Comparison of ENCODE assay signal across 11 mouse cellular contexts in genomic region chr3:9959716-9960661, GRCm38 (mm10).
A peak's percentile ranks its signal among the peaks of the same experiment; 100 is the strongest.
DNase-seq lines count a peak whose midpoint lies in the region; ATAC-seq and TF ChIP-seq lines count a peak whose summit lies in the region.
"Had no signal": no experiment of that assay in that cellular context is flagged by ENCODE, and none has a peak within 500 bp of the region (broad histone marks: within the 10 kb centered on the region; RNA-seq: fewer than 3 reads in every experiment).

No protein-coding gene starts in this region.

- no peak for TF ChIP-seq EP300 in liver, postnatal 0 days (IDR thresholded peaks at IDR 0.05; ENCODE audit: low read depth)

- no peak overlapping the region for H3K4me3 ChIP-seq in forebrain, embryonic 12.5 days (replicated peaks)
- H3K4me3 ChIP-seq in forebrain, embryonic 10.5 days, result no peak overlapping the region
- H3K4me3 ChIP-seq in megakaryocyte, embryonic 14.5 days (replicated peaks), result peak overlapping the region; percentile 62
- H3K4me3 ChIP-seq in limb, embryonic 10.5 days, result no peak overlapping the region
- no peak overlapping the region for H3K4me3 ChIP-seq in liver, postnatal 0 days (ENCODE audit: low read depth, low read length)
- H3K4me3 ChIP-seq: embryonic facial prominence, embryonic 15.5 days; liver, embryonic 13.5 days had no signal

- no peaks in the 10 kb centered on the region for H3K36me3 ChIP-seq in forebrain, embryonic 12.5 days (replicated peaks)
- no peaks in the 10 kb centered on the region for H3K36me3 ChIP-seq in forebrain, embryonic 10.5 days (replicated peaks)
- H3K36me3 ChIP-seq in megakaryocyte, embryonic 14.5 days (replicated peaks; ENCODE audit: low read length), result no peaks in the 10 kb centered on the region
- H3K36me3 ChIP-seq in limb, embryonic 10.5 days, result no peaks in the 10 kb centered on the region
- H3K36me3 ChIP-seq in liver, postnatal 0 days (replicated peaks; ENCODE audit: insufficient read depth, low read length), result no peaks in the 10 kb centered on the region
- H3K36me3 ChIP-seq: embryonic facial prominence, embryonic 15.5 days; liver, embryonic 13.5 days had no signal

- no peaks in the 10 kb centered on the region for H3K27me3 ChIP-seq in forebrain, embryonic 12.5 days
- H3K27me3 ChIP-seq in forebrain, embryonic 10.5 days (ENCODE audit: poor library complexity, severe bottlenecking), result no peaks in the 10 kb centered on the region
- peaks cover 1% of the 10 kb centered on the region for H3K27me3 ChIP-seq in megakaryocyte, embryonic 14.5 days (replicated peaks)
- no peaks in the 10 kb centered on the region for H3K27me3 ChIP-seq in limb, embryonic 10.5 days (ENCODE audit: low read depth, poor library complexity, severe bottlenecking)
- H3K27me3 ChIP-seq in liver, postnatal 0 days (ENCODE audit: insufficient read depth, low read length), result no peaks in the 10 kb centered on the region
- H3K27me3 ChIP-seq: embryonic facial prominence, embryonic 15.5 days; liver, embryonic 13.5 days had no signal

- TF ChIP-seq CTCF in liver, postnatal 0 days (IDR thresholded peaks at IDR 0.05; ENCODE audit: low read depth), result no peak

- no peak for DNase-seq in forebrain, embryonic 10.5 days (ENCODE audit: extremely low spot score, low spot score)
- DNase-seq in cerebellum, adult 9-11 months, result peak; percentile 74
- DNase-seq in limb, embryonic 10.5 days (ENCODE audit: low spot score), result peak; percentile 30
- DNase-seq in thymus, postnatal 0 days (ENCODE audit: low spot score), result no peak
- no peak for DNase-seq in liver, postnatal 0 days
- DNase-seq: liver, embryonic 13.5 days had no signal

- 91% methylated on average over 37 of the region's 37 CpGs for WGBS in forebrain, embryonic 12.5 days
- WGBS in forebrain, embryonic 10.5 days, result 94% methylated on average over 37 of the region's 37 CpGs
- WGBS in limb, embryonic 10.5 days, result 94% methylated on average over 37 of the region's 37 CpGs
- WGBS in liver, postnatal 0 days (ENCODE audit: insufficient replicate concordance), result 88% methylated on average over 37 of the region's 37 CpGs

- no peaks in the 10 kb centered on the region for H3K4me1 ChIP-seq in forebrain, embryonic 12.5 days
- H3K4me1 ChIP-seq in forebrain, embryonic 10.5 days, result no peaks in the 10 kb centered on the region
- H3K4me1 ChIP-seq in megakaryocyte, embryonic 14.5 days, result peaks cover 7% of the 10 kb centered on the region; the same call in 1 of the 2 replicates
- no peaks in the 10 kb centered on the region for H3K4me1 ChIP-seq in limb, embryonic 10.5 days
- H3K4me1 ChIP-seq in liver, postnatal 0 days (ENCODE audit: insufficient read depth), result no peaks in the 10 kb centered on the region
- H3K4me1 ChIP-seq: embryonic facial prominence, embryonic 15.5 days; liver, embryonic 13.5 days had no signal

- H3K27ac ChIP-seq in forebrain, embryonic 12.5 days, result no peak overlapping the region
- H3K27ac ChIP-seq in forebrain, embryonic 10.5 days, result no peak overlapping the region
- no peak overlapping the region for H3K27ac ChIP-seq in limb, embryonic 10.5 days
- no peak overlapping the region for H3K27ac ChIP-seq in liver, postnatal 0 days (ENCODE audit: low read depth)
- H3K27ac ChIP-seq: embryonic facial prominence, embryonic 15.5 days; liver, embryonic 13.5 days; macrophage had no signal

- H3K9ac ChIP-seq in forebrain, embryonic 12.5 days, result no peak overlapping the region
- H3K9ac ChIP-seq in liver, postnatal 0 days (replicated peaks), result no peak overlapping the region
- H3K9ac ChIP-seq: embryonic facial prominence, embryonic 15.5 days; liver, embryonic 13.5 days had no signal

- H3K9me3 ChIP-seq in forebrain, embryonic 12.5 days, result no peaks in the 10 kb centered on the region
- H3K9me3 ChIP-seq in forebrain, embryonic 10.5 days, result no peaks in the 10 kb centered on the region
- no peaks in the 10 kb centered on the region for H3K9me3 ChIP-seq in megakaryocyte, embryonic 14.5 days
- H3K9me3 ChIP-seq in limb, embryonic 10.5 days (replicated peaks), result no peaks in the 10 kb centered on the region
- no peaks in the 10 kb centered on the region for H3K9me3 ChIP-seq in liver, postnatal 0 days (ENCODE audit: low read length)
- H3K9me3 ChIP-seq: embryonic facial prominence, embryonic 15.5 days; liver, embryonic 13.5 days had no signal

- ATAC-seq in forebrain, embryonic 12.5 days (ENCODE audit: low FRiP score), result peak; percentile 20; the same call in 1 of the 2 replicates
- no peak for ATAC-seq in megakaryocyte, adult 5-6 weeks (ENCODE audit: poor library complexity, severe bottlenecking)
- ATAC-seq in liver, postnatal 0 days, result no peak

- H3K4me2 ChIP-seq in forebrain, embryonic 12.5 days, result no peak overlapping the region
- no peak overlapping the region for H3K4me2 ChIP-seq in liver, postnatal 0 days (ENCODE audit: low read depth, low read length)
- H3K4me2 ChIP-seq: embryonic facial prominence, embryonic 15.5 days; liver, embryonic 13.5 days had no signal

Comparison
In these comparisons a context has a peak if more than half of its experiments do, and no peak if none do; other contexts are left out.
1. DNase-seq: peak in cerebellum, adult 9-11 months (single experiment) and limb, embryonic 10.5 days (single experiment); none in forebrain, embryonic 10.5 days (single experiment), thymus, postnatal 0 days (single experiment) and liver, postnatal 0 days (single experiment).